Mouse (Mus musculus) forebrain, embryonic 12.5 days (tissue): Measurements from ENCODE around the gene Tinagl1. TPM values are rescaled to one million over a fixed set of nuclear protein-coding genes. Genes with fewer than 3 reads are reported as not detected.

ENCODE experiments used
- ATAC-seq: fragments of 200-750 bp; cut with Nextera tagmentation; 2 replicates; pipeline ENCODE4 v1.8.0; 2017; ENCODE audit warnings: moderate TSS enrichment; ENCODE audit not compliant: low FRiP score
- H3K27ac ChIP-seq: fragments of 300-500 bp; sonication (generic); 2 replicates; pipeline ENCODE4 v1.5.1; 2016; ENCODE audit warnings: mild to moderate bottlenecking
- H3K27me3 ChIP-seq: fragments of 300-500 bp; sonication (generic); 2 replicates; pipeline ENCODE4 v1.6.1; 2016; ENCODE audit warnings: mild to moderate bottlenecking
- H3K36me3 ChIP-seq: fragments of 300-500 bp; sonication (generic); replicated peaks from 2 replicates; pipeline ENCODE4 v1.6.1; 2016; ENCODE audit warnings: mild to moderate bottlenecking
- H3K4me1 ChIP-seq: fragments of 300-500 bp; sonication (generic); 2 replicates; pipeline ENCODE4 v1.6.1; 2016
- H3K4me2 ChIP-seq: fragments of 300-500 bp; sonication (generic); 2 replicates; pipeline ENCODE4 v1.6.1; 2016; ENCODE audit warnings: mild to moderate bottlenecking, moderate library complexity
- H3K4me3 ChIP-seq: fragments of 300-500 bp; sonication (generic); replicated peaks from 2 replicates; pipeline ENCODE4 v1.5.1; 2016; ENCODE audit warnings: mild to moderate bottlenecking
- H3K9ac ChIP-seq: fragments of 300-500 bp; sonication (generic); 2 replicates; pipeline ENCODE4 v1.6.1; 2016; ENCODE audit warnings: mild to moderate bottlenecking
- H3K9me3 ChIP-seq: fragments of 300-500 bp; sonication (generic); 2 replicates; pipeline ENCODE4 v1.6.1; 2016
- WGBS: fragments of 180-500 bp; shearing (Covaris S2); methylation state at CpG from one replicate; pipeline ENCODE4 v1.1.7; 2016; 5-methylcytosine and 5-hydroxymethylcytosine counted together
- polyA plus RNA-seq: library from polyadenylated mRNA; unstranded; fragments of >200 nt; fragmentation: Nextera tagmentation; extraction: Ambion mirVana; gene quantifications from 2 replicates; pipeline ENCODE4 v1.2.1, GENCODE M21; 2016

Tinagl1 gene
- polyA plus RNA-seq, 1 experiment from 2014 or later = 4.6 TPM

- 91% methylated on average over 7 of the region's 7 CpGs for WGBS
- Histone ChIP-seq H3K36me3 (peaks cover 15% of the 10 kb centered on the region), H3K9me3 (no peaks in the 10 kb centered on the region), H3K9ac (no peak overlapping the region), H3K4me1 (0 out of 2 replicates have a peak, but pooled peaks cover 3% of the 10 kb centered on the region), H3K4me2 (no peak overlapping the region), H3K27me3 (peaks cover 8% of the 10 kb centered on the region), H3K4me3 (no peak overlapping the region), H3K27ac (no peak overlapping the region)
- no peak for ATAC-seq
Observed at GRCm38 (mm10) chr4:130131448-130132105, 43.3 kb downstream of the Tinagl1 start.

GRCm38 (mm10) chr4:130130641-130131350 is 44.1 kb downstream of the Tinagl1 start:
- Histone ChIP-seq H3K9ac (no peak overlapping the region), H3K4me2 (no peak overlapping the region), H3K4me3 (no peak overlapping the region), H3K27ac (no peak overlapping the region), H3K36me3 (peaks cover 22% of the 10 kb centered on the region), H3K27me3 (peaks cover 6% of the 10 kb centered on the region; the same call in 1 of the 2 replicates), H3K9me3 (no peaks in the 10 kb centered on the region), H3K4me1 (0 out of 2 replicates have a peak, but pooled peaks cover 3% of the 10 kb centered on the region)
- WGBS = 54% methylated on average over 13 of the region's 13 CpGs
- ATAC-seq = no peak

- no peak overlapping the region for H3K4me3 ChIP-seq
- no peak overlapping the region for H3K9ac ChIP-seq
- WGBS = 71% methylated on average over 10 of the region's 10 CpGs
- no peak overlapping the region for H3K27ac ChIP-seq
- ATAC-seq = no peak
- peaks cover 6% of the 10 kb centered on the region; the same call in 1 of the 2 replicates for H3K27me3 ChIP-seq
- peaks cover 29% of the 10 kb centered on the region for H3K36me3 ChIP-seq
- H3K9me3 ChIP-seq = no peaks in the 10 kb centered on the region
- H3K4me1 ChIP-seq = 0 out of 2 replicates have a peak, but pooled peaks cover 3% of the 10 kb centered on the region
- H3K4me2 ChIP-seq = no peak overlapping the region
Observed at GRCm38 (mm10) chr4:130130082-130130481, 44.8 kb downstream of the Tinagl1 start.

DNA sequence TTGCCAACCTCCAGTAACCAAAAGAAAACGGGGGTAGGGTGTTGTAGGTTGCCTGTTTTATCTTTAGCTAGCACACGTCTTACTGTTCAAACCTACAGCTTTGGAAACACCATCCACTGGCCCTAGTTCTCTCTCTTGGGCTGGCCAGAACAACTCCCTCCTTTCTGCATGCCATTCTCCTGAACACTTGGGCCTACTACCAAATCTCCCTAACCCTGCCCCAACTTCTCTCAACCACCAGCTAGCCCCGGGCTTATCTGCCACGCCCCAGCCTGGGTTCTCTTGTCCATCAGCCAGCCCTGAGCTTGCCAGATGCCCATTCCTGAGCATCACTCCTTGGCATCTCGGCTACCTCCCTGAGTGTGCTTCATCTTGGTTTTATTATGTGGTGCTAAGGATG is 46.0 kb downstream of the Tinagl1 start:
- H3K36me3 ChIP-seq = peaks cover 41% of the 10 kb centered on the region
- WGBS = 86% methylated on average over 5 of the region's 5 CpGs
- 0 out of 2 replicates have a peak, but pooled peaks cover 3% of the 10 kb centered on the region for H3K4me1 ChIP-seq
- H3K27ac ChIP-seq = no peak overlapping the region
- no peak overlapping the region for H3K4me3 ChIP-seq
- H3K9ac ChIP-seq = no peak overlapping the region
- no peak overlapping the region for H3K4me2 ChIP-seq
- ATAC-seq = no peak
- H3K9me3 ChIP-seq = no peaks in the 10 kb centered on the region
- no peaks in the 10 kb centered on the region for H3K27me3 ChIP-seq

DNA sequence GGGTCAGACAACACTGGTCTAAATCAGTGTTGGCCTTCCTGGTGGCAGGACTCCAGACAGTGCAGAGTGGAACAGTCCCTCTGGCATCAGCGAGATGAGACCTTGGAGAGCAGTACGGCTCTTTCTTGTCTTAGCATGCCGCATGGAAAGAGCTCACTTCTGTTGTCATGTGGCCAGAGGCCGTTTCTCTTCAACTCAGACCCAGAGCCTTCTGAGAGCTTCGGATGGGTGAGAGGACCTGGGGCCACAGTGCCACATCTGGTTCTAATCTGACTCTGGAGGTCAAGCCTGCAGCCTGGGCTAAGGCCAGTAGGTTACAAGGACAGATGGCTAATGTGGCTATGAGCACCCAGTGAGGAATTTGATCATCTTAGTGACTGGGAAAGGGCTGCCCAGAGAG is 49.0 kb downstream of the Tinagl1 start:
- Histone ChIP-seq H3K27ac (no peak overlapping the region), H3K4me1 (0 out of 2 replicates have a peak, but pooled peaks cover 3% of the 10 kb centered on the region), H3K4me2 (no peak overlapping the region), H3K36me3 (peaks cover 68% of the 10 kb centered on the region), H3K27me3 (no peaks in the 10 kb centered on the region), H3K9ac (no peak overlapping the region), H3K4me3 (no peak overlapping the region), H3K9me3 (no peaks in the 10 kb centered on the region)
- no peak for ATAC-seq
- 87% methylated on average over 5 of the region's 5 CpGs for WGBS

DNA sequence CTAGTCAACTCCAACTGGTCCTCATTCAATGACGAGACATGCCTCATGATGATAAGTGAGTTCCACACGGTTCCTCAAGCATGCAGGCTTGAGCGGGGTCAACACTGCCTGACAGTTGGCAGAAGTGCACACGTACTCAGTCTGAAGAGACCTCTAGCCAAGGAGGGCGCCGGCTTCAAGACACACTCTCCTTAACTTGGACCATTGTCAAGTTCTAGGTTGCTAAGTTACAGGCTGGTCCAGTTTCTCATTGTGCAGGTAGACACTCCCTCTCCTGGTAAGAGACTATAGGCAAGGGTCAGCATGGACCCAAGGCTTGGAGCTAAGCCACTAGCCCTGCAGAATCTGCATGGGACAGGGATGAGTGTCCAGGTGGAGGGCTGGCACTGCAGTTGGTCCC is 49.8 kb downstream of the Tinagl1 start:
- WGBS = 95% methylated on average over 6 of the region's 6 CpGs
- H3K4me2 ChIP-seq = no peak overlapping the region
- H3K9me3 ChIP-seq = no peaks in the 10 kb centered on the region
- no peaks in the 10 kb centered on the region for H3K27me3 ChIP-seq
- H3K36me3 ChIP-seq = peaks cover 68% of the 10 kb centered on the region
- H3K4me3 ChIP-seq = no peak overlapping the region
- ATAC-seq = no peak
- no peak overlapping the region for H3K9ac ChIP-seq
- no peaks in the 10 kb centered on the region for H3K4me1 ChIP-seq
- no peak overlapping the region for H3K27ac ChIP-seq

GRCm38 (mm10) chr4:130124110-130124509 is 50.8 kb downstream of the Tinagl1 start:
- Histone ChIP-seq H3K27me3 (no peaks in the 10 kb centered on the region), H3K9ac (no peak overlapping the region), H3K4me3 (no peak overlapping the region), H3K27ac (no peak overlapping the region), H3K36me3 (peaks cover 68% of the 10 kb centered on the region), H3K4me2 (no peak overlapping the region), H3K9me3 (no peaks in the 10 kb centered on the region), H3K4me1 (no peaks in the 10 kb centered on the region)
- ATAC-seq = no peak
- 87% methylated on average over 4 of the region's 4 CpGs for WGBS

DNA sequence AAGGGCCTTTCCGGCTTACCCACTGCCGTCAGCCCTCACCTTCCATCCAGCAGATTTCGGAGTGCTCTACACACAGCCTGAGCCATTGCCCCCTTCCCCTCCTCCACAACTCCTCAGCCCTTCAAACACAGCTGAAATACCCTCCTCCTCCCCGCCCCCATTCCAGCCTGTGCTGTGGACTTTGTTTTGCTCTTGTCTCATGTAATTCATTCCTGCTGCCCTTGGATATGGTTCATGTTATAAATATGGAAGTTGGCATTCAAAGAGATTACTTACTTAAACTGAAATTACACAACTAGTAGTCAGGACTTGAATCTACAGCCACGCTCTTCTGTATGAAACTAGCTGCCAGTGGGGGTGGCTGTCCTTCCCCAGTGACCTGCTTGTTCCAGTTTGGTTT is 51.9 kb downstream of the Tinagl1 start:
- H3K9ac ChIP-seq = no peak overlapping the region
- no peaks in the 10 kb centered on the region for H3K4me1 ChIP-seq
- no peak overlapping the region for H3K4me2 ChIP-seq
- no peak overlapping the region for H3K4me3 ChIP-seq
- H3K9me3 ChIP-seq = no peaks in the 10 kb centered on the region
- ATAC-seq = no peak
- no peak overlapping the region for H3K27ac ChIP-seq
- 86% methylated on average over 5 of the region's 5 CpGs for WGBS
- no peaks in the 10 kb centered on the region for H3K27me3 ChIP-seq
- peaks cover 67% of the 10 kb centered on the region for H3K36me3 ChIP-seq

GRCm38 (mm10) chr4:130121560-130121959 is 53.4 kb downstream of the Tinagl1 start:
- Histone ChIP-seq H3K9me3 (no peaks in the 10 kb centered on the region), H3K9ac (no peak overlapping the region), H3K27ac (no peak overlapping the region), H3K4me2 (no peak overlapping the region), H3K4me1 (no peaks in the 10 kb centered on the region), H3K27me3 (no peaks in the 10 kb centered on the region), H3K36me3 (peaks cover 56% of the 10 kb centered on the region), H3K4me3 (no peak overlapping the region)
- 71% methylated on average over 8 of the region's 8 CpGs for WGBS
- ATAC-seq = no peak

DNA sequence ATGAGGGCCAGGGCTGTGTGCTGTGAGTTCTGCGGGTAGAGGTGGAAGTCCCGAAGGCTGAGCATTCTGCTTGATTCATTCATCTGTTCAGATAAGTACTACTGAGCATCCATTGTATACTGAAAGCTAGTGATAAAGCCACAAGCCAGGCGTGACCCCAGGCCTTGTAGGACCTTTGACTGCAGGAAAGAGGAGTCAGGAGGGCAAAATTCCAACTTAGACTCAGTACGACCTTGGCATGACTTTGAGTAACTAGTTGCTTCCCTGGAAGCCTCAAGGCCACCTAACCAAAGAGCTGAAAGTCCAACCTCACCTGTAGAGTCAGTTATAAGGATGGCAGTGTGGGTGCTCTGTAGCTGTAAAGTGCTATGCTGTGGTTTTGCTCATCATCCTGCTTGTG is 54.2 kb downstream of the Tinagl1 start:
- H3K4me3 ChIP-seq = no peak overlapping the region
- WGBS = 84% methylated on average over 4 of the region's 4 CpGs
- no peak overlapping the region for H3K27ac ChIP-seq
- H3K9ac ChIP-seq = no peak overlapping the region
- ATAC-seq = no peak
- H3K27me3 ChIP-seq = no peaks in the 10 kb centered on the region
- no peak overlapping the region for H3K4me2 ChIP-seq
- H3K36me3 ChIP-seq = peaks cover 48% of the 10 kb centered on the region
- no peaks in the 10 kb centered on the region for H3K9me3 ChIP-seq
- H3K4me1 ChIP-seq = no peaks in the 10 kb centered on the region
